Mouse (Mus musculus): ENCODE results near the gene Nhsl1. TPM values are rescaled to one million over a fixed set of nuclear protein-coding genes. Genes with fewer than 3 reads are reported as not detected.

Gene Nhsl1
- polyA plus RNA-seq, 1 experiment from 2014 or later, result 1.9 TPM

DNA sequence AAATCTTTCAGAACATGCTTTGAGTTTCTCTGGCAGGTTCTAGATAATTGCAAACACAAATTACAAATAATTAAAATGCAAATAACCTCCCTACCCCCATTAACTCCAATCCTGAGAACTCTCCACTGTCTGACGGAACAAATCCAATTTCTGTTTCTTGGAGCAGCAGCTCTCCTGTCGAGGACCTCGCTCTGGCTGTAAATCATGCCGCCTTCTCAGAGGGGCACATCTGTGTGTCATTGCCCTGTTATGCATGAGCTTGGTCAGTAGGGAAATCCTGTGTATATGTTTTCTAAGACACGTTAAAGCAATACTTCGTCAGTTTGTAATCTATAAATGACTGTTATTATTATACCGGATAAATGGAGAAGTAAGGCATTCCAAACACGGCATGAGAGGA lies 35.3 kb downstream of the Nhsl1 start:
- DNase-seq (ENCODE audit: low spot score), result no peak
- Histone ChIP-seq H3K4me3 (ENCODE audit: low read depth, low read length) (no peak overlapping the region), H3K9ac (replicated peaks; ENCODE audit: low read depth) (no peak overlapping the region), H3K9me3 (ENCODE audit: low read length) (no peaks in the 10 kb centered on the region), H3K27ac (ENCODE audit: low read length) (no peak overlapping the region), H3K27me3 (replicated peaks; ENCODE audit: insufficient read depth, low read length) (no peaks in the 10 kb centered on the region), H3K4me1 (ENCODE audit: insufficient read depth, low read depth, low read length) (no peaks in the 10 kb centered on the region), H3K4me2 (replicated peaks; ENCODE audit: low read depth, low read length) (no peak overlapping the region), H3K36me3 (ENCODE audit: insufficient read depth, low read length) (no peaks in the 10 kb centered on the region)
- no peak for ATAC-seq
- 52% methylated on average over 8 of the region's 8 CpGs for WGBS
- TF ChIP-seq EP300 (IDR thresholded peaks at IDR 0.05) (no peak), CTCF (IDR thresholded peaks at IDR 0.05) (no peak)

DNA sequence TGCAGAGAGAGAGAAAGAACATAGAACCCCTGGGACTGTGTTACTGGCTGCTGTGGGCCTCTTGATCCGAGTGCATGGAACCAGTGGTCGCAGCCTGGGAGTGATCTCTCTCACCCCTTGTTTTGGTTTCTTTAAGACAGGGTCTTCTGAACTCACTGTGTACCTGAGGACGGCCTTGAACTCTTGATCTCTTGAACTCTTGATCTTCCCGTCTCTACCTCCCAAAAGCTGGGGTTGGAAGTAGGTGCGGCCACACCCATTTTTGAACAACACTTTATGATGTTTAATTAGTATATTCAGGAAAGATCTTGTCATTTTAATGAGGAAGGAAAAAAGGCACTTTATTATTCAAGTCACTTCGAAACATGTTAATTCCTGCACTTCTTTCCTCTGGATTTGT lies 37.7 kb downstream of the Nhsl1 start:
- ATAC-seq, result no peak
- no peak for TF ChIP-seq CTCF (IDR thresholded peaks at IDR 0.05)
- TF ChIP-seq EP300 (IDR thresholded peaks at IDR 0.05), result no peak

DNA sequence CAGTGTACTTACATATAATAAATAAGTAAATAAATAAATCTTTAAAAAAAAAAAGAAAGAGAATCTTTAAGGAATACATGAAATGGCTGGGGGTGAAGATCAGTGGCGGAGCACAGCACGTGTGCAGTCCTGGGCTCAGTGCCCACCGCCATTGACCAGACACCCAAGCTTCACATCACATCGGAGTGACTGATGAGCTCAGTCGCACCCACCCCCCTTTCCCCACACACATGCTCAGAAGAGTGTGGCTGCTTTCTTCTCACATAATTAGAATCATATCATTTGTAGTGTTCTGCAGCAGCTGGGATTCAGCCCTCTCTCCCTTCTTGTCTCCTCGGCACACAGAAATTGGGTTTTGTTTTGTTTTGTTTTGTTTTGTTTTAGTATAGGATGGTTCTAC lies 38.4 kb downstream of the Nhsl1 start:
- Histone ChIP-seq H3K9ac (replicated peaks; ENCODE audit: low read depth) (no peak overlapping the region), H3K4me1 (ENCODE audit: insufficient read depth, low read depth, low read length) (no peaks in the 10 kb centered on the region), H3K4me2 (replicated peaks; ENCODE audit: low read depth, low read length) (no peak overlapping the region), H3K36me3 (ENCODE audit: insufficient read depth, low read length) (no peaks in the 10 kb centered on the region), H3K27ac (ENCODE audit: low read length) (no peak overlapping the region), H3K4me3 (ENCODE audit: low read depth, low read length) (no peak overlapping the region), H3K27me3 (replicated peaks; ENCODE audit: insufficient read depth, low read length) (no peaks in the 10 kb centered on the region), H3K9me3 (ENCODE audit: low read length) (no peaks in the 10 kb centered on the region)
- ATAC-seq (peak; percentile 26; the same call in 1 of the 2 replicates), DNase-seq (ENCODE audit: low spot score) (peak; percentile 34)
- WGBS, result 62% methylated on average over 6 of the region's 6 CpGs
- TF ChIP-seq EP300 (IDR thresholded peaks at IDR 0.05) (no peak), CTCF (IDR thresholded peaks at IDR 0.05) (no peak)

More for the DNA sequence above, 37.7 kb downstream of the Nhsl1 start:
- H3K27ac ChIP-seq (ENCODE audit: low read length), result no peak overlapping the region
- no peaks in the 10 kb centered on the region for H3K9me3 ChIP-seq (ENCODE audit: low read length)
- 81% methylated on average over 6 of the region's 6 CpGs for WGBS
- no peak for DNase-seq (ENCODE audit: low spot score)
- H3K4me1 ChIP-seq (ENCODE audit: insufficient read depth, low read depth, low read length), result no peaks in the 10 kb centered on the region
- H3K4me3 ChIP-seq (ENCODE audit: low read depth, low read length), result no peak overlapping the region
- no peaks in the 10 kb centered on the region for H3K27me3 ChIP-seq (replicated peaks; ENCODE audit: insufficient read depth, low read length)
- no peaks in the 10 kb centered on the region for H3K36me3 ChIP-seq (ENCODE audit: insufficient read depth, low read length)
- no peak overlapping the region for H3K4me2 ChIP-seq (replicated peaks; ENCODE audit: low read depth, low read length)
- no peak overlapping the region for H3K9ac ChIP-seq (replicated peaks; ENCODE audit: low read depth)

DNA sequence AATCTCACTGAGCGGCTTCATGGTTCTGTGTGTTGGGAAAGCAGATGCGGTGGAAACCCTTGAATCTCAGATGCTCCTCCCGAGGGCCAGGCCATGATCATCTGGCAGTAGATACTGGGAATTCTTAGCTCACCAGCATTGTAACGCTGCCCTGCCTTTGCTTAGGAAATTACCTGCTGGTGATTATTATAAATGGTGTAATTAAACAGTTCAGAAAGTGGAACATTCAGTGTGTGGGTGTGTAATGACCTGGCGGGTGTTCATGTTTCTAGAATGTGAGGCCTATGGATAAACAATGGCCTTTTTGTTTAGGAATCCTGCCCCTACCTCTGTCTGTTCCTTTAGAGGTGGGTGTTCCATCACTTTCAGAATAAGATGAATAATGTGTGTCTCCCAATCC lies 39.7 kb downstream of the Nhsl1 start:
- H3K4me2 ChIP-seq (replicated peaks; ENCODE audit: low read depth, low read length), result no peak overlapping the region
- TF ChIP-seq CTCF (IDR thresholded peaks at IDR 0.05), result no peak
- TF ChIP-seq EP300 (IDR thresholded peaks at IDR 0.05), result no peak
- 74% methylated on average over 5 of the region's 5 CpGs for WGBS

DNA sequence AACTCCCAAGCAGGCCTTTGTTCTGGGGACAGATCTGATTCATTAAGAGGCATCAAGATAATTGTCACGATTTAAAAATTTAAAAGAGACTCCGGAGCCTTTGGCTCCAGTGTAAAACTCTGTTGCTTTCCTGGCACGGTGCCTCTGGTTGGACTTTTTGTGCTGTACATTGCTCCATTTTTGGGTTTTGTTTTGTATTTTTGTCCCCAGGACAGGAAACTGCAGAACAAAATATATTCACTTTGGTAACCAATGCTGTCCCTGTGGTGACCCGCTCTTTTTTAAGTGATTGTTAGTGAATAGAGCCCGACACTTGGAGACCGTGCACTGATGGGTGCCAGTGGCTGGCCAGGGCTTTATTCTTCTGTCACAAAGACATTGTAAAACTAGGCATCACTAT lies 41.4 kb downstream of the Nhsl1 start:
- Histone ChIP-seq H3K27me3 (replicated peaks; ENCODE audit: insufficient read depth, low read length) (no peaks in the 10 kb centered on the region), H3K4me3 (ENCODE audit: low read depth, low read length) (no peak overlapping the region), H3K4me2 (replicated peaks; ENCODE audit: low read depth, low read length) (no peak overlapping the region), H3K36me3 (ENCODE audit: insufficient read depth, low read length) (no peaks in the 10 kb centered on the region), H3K27ac (ENCODE audit: low read length) (no peak overlapping the region), H3K4me1 (ENCODE audit: insufficient read depth, low read depth, low read length) (no peaks in the 10 kb centered on the region), H3K9me3 (ENCODE audit: low read length) (no peaks in the 10 kb centered on the region), H3K9ac (replicated peaks; ENCODE audit: low read depth) (no peak overlapping the region)
- ATAC-seq (no peak; the same call in 1 of the 2 replicates), DNase-seq (ENCODE audit: low spot score) (peak; percentile 26)
- 64% methylated on average over 6 of the region's 6 CpGs for WGBS
- TF ChIP-seq EP300 (IDR thresholded peaks at IDR 0.05) (no peak), CTCF (IDR thresholded peaks at IDR 0.05) (no peak)

More for the DNA sequence above, 39.7 kb downstream of the Nhsl1 start:
- H3K9me3 ChIP-seq (ENCODE audit: low read length), result no peaks in the 10 kb centered on the region
- H3K4me3 ChIP-seq (ENCODE audit: low read depth, low read length), result no peak overlapping the region
- no peak overlapping the region for H3K27ac ChIP-seq (ENCODE audit: low read length)
- no peaks in the 10 kb centered on the region for H3K27me3 ChIP-seq (replicated peaks; ENCODE audit: insufficient read depth, low read length)
- no peak for ATAC-seq
- DNase-seq (ENCODE audit: low spot score), result no peak
- no peaks in the 10 kb centered on the region for H3K4me1 ChIP-seq (ENCODE audit: insufficient read depth, low read depth, low read length)
- no peak overlapping the region for H3K9ac ChIP-seq (replicated peaks; ENCODE audit: low read depth)
- H3K36me3 ChIP-seq (ENCODE audit: insufficient read depth, low read length), result no peaks in the 10 kb centered on the region

- Histone ChIP-seq H3K9me3 (ENCODE audit: low read length) (no peaks in the 10 kb centered on the region), H3K27me3 (replicated peaks; ENCODE audit: insufficient read depth, low read length) (no peaks in the 10 kb centered on the region), H3K27ac (ENCODE audit: low read length) (no peak overlapping the region), H3K9ac (replicated peaks; ENCODE audit: low read depth) (no peak overlapping the region), H3K4me3 (ENCODE audit: low read depth, low read length) (no peak overlapping the region), H3K36me3 (ENCODE audit: insufficient read depth, low read length) (no peaks in the 10 kb centered on the region), H3K4me2 (replicated peaks; ENCODE audit: low read depth, low read length) (no peak overlapping the region), H3K4me1 (ENCODE audit: insufficient read depth, low read depth, low read length) (no peaks in the 10 kb centered on the region)
- 85% methylated on average over 6 of the region's 6 CpGs for WGBS
- no peak for ATAC-seq
- no peak for TF ChIP-seq CTCF (IDR thresholded peaks at IDR 0.05)
- TF ChIP-seq EP300 (IDR thresholded peaks at IDR 0.05), result no peak
- DNase-seq (ENCODE audit: low spot score), result no peak
These were observed 46.6 kb downstream of the Nhsl1 start for GRCm38 (mm10) chr10:18365432-18365831.

GRCm38 (mm10) chr10:18366697-18367096 lies 47.9 kb downstream of the Nhsl1 start:
- Histone ChIP-seq H3K9ac (replicated peaks; ENCODE audit: low read depth) (no peak overlapping the region), H3K36me3 (ENCODE audit: insufficient read depth, low read length) (no peaks in the 10 kb centered on the region), H3K27ac (ENCODE audit: low read length) (no peak overlapping the region), H3K9me3 (ENCODE audit: low read length) (no peaks in the 10 kb centered on the region), H3K4me2 (replicated peaks; ENCODE audit: low read depth, low read length) (no peak overlapping the region), H3K27me3 (replicated peaks; ENCODE audit: insufficient read depth, low read length) (no peaks in the 10 kb centered on the region), H3K4me3 (ENCODE audit: low read depth, low read length) (no peak overlapping the region), H3K4me1 (ENCODE audit: insufficient read depth, low read depth, low read length) (no peaks in the 10 kb centered on the region)
- no peak for TF ChIP-seq CTCF (IDR thresholded peaks at IDR 0.05)
- no peak for TF ChIP-seq EP300 (IDR thresholded peaks at IDR 0.05)
- no peak for ATAC-seq
- WGBS, result 70% methylated on average over 7 of the region's 7 CpGs
- DNase-seq (ENCODE audit: low spot score), result no peak
